Comparison of ENCODE assay signal across 21 mouse cellular contexts in genomic region chr12:76288494-76288893, GRCm38 (mm10). TPM values are rescaled to one million over a fixed set of nuclear protein-coding genes. Genes with fewer than 3 reads are reported as not detected.
DNase-seq lines count a peak whose midpoint lies in the region; ATAC-seq and TF ChIP-seq lines count a peak whose summit lies in the region.
"Had no signal": no experiment of that assay in that cellular context is flagged by ENCODE, and none has a peak within 500 bp of the region (broad histone marks: within the 10 kb centered on the region; RNA-seq: fewer than 3 reads in every experiment).

No protein-coding gene starts in this region.

- no peaks in the 10 kb centered on the region for H3K27me3 ChIP-seq in forebrain, embryonic 13.5 days
- H3K27me3 ChIP-seq in hindbrain, embryonic 14.5 days (ENCODE audit: control insufficient read depth, insufficient read depth, low read length), result no peaks in the 10 kb centered on the region
- no peaks in the 10 kb centered on the region for H3K27me3 ChIP-seq in midbrain, embryonic 15.5 days (replicated peaks)
- H3K27me3 ChIP-seq: embryonic facial prominence, embryonic 12.5 days had no signal

- no peak for TF ChIP-seq CTCF in brain, embryonic 14.5 days (IDR thresholded peaks at IDR 0.05; ENCODE audit: borderline replicate concordance, extremely low read depth, insufficient read depth, insufficient read length)

- no peaks in the 10 kb centered on the region for H3K9me3 ChIP-seq in forebrain, embryonic 13.5 days (replicated peaks)
- H3K9me3 ChIP-seq in hindbrain, embryonic 14.5 days (ENCODE audit: control insufficient read depth, low read length), result no peaks in the 10 kb centered on the region
- H3K9me3 ChIP-seq in midbrain, embryonic 15.5 days, result no peaks in the 10 kb centered on the region
- H3K9me3 ChIP-seq: embryonic facial prominence, embryonic 12.5 days had no signal

- no peak overlapping the region for H3K9ac ChIP-seq in forebrain, embryonic 13.5 days
- H3K9ac ChIP-seq in hindbrain, embryonic 14.5 days, result no peak overlapping the region
- H3K9ac ChIP-seq in midbrain, embryonic 15.5 days, result no peak overlapping the region
- H3K9ac ChIP-seq: embryonic facial prominence, embryonic 12.5 days had no signal

- peaks cover 65% of the 10 kb centered on the region for H3K36me3 ChIP-seq in forebrain, embryonic 13.5 days (ENCODE audit: poor library complexity, severe bottlenecking)
- H3K36me3 ChIP-seq in hindbrain, embryonic 14.5 days (replicated peaks; ENCODE audit: control insufficient read depth, insufficient read depth), result peaks cover 39% of the 10 kb centered on the region
- peaks cover 4% of the 10 kb centered on the region; the same call in 1 of the 2 replicates for H3K36me3 ChIP-seq in midbrain, embryonic 15.5 days (replicated peaks)

- no peak overlapping the region for H3K4me2 ChIP-seq in forebrain, embryonic 13.5 days
- H3K4me2 ChIP-seq in hindbrain, embryonic 14.5 days (replicated peaks), result no peak overlapping the region
- no peak overlapping the region for H3K4me2 ChIP-seq in midbrain, embryonic 15.5 days
- H3K4me2 ChIP-seq: embryonic facial prominence, embryonic 12.5 days had no signal

- H3K4me1 ChIP-seq in forebrain, embryonic 13.5 days, result peaks cover 19% of the 10 kb centered on the region
- peaks cover 8% of the 10 kb centered on the region; the same call in 1 of the 2 replicates for H3K4me1 ChIP-seq in hindbrain, embryonic 14.5 days (replicated peaks; ENCODE audit: control insufficient read depth, insufficient read depth, low read length)
- peaks cover 8% of the 10 kb centered on the region; the same call in 1 of the 2 replicates for H3K4me1 ChIP-seq in midbrain, embryonic 15.5 days
- H3K4me1 ChIP-seq: embryonic facial prominence, embryonic 12.5 days had no signal

- no peak overlapping the region for H3K4me3 ChIP-seq in forebrain, embryonic 13.5 days
- no peak overlapping the region for H3K4me3 ChIP-seq in hindbrain, embryonic 14.5 days (replicated peaks; ENCODE audit: low read length)
- H3K4me3 ChIP-seq in midbrain, embryonic 15.5 days, result no peak overlapping the region
- H3K4me3 ChIP-seq: embryonic facial prominence, embryonic 12.5 days had no signal

- 46% methylated on average over 5 of the region's 5 CpGs for WGBS in forebrain, embryonic 13.5 days
- 28% methylated on average over 5 of the region's 5 CpGs for WGBS in hindbrain, embryonic 14.5 days
- 30% methylated on average over 5 of the region's 5 CpGs for WGBS in midbrain, embryonic 15.5 days

- TF ChIP-seq POLR2A in brain, embryonic 14.5 days (IDR thresholded peaks at IDR 0.05; ENCODE audit: borderline replicate concordance, extremely low read depth, insufficient read depth, insufficient read length, poor library complexity, severe bottlenecking), result no peak

- peak; percentile 54 for DNase-seq in brain, embryonic 14.5 days (ENCODE audit: low read depth)
- no peak for DNase-seq in hindbrain, embryonic 14.5 days (ENCODE audit: low spot score)
- DNase-seq in urinary bladder, adult 2 months (ENCODE audit: low spot score), result no peak
- no peak for DNase-seq in lung, postnatal 25 days (ENCODE audit: low spot score)
- DNase-seq in left cerebral cortex, adult 11 months (ENCODE audit: low spot score), result no peak
- DNase-seq: adrenal gland, postnatal 14 days; cerebellum, postnatal 25 days; gastrocnemius, postnatal 10 days; heart, postnatal 14 days; kidney, postnatal 10 days; lung, postnatal 4 days; thymus, postnatal 14 days had no signal

- ATAC-seq in forebrain, embryonic 13.5 days, result peak; percentile 68
- peak; percentile 59; the same call in 1 of the 2 replicates for ATAC-seq in hindbrain, embryonic 14.5 days (ENCODE audit: low FRiP score)
- 0 out of 2 replicates have a peak, but pooled peaks have one; percentile 27 for ATAC-seq in midbrain, embryonic 15.5 days (replicated peaks)
- ATAC-seq: CD4-positive, CD25-positive, alpha-beta regulatory T cell, adult 4 months; intestine, embryonic 16.5 days had no signal

- H3K27ac ChIP-seq in forebrain, embryonic 13.5 days, result peak overlapping the region; percentile 75
- H3K27ac ChIP-seq in hindbrain, embryonic 14.5 days, result peak overlapping the region; percentile 6; the same call in 1 of the 2 replicates
- H3K27ac ChIP-seq in midbrain, embryonic 15.5 days, result peak overlapping the region; percentile 55; the same call in 1 of the 2 replicates
- H3K27ac ChIP-seq: embryonic facial prominence, embryonic 12.5 days; stomach, postnatal 0 days had no signal

RNA-seq across cellular contexts. Expression of gene Mthfd1, which starts 33.4 kb away (rescaled TPM):
- 27.9 and 30.9 TPM in 2 replicates for polyA plus RNA-seq in brain, embryonic 14.5 days (2012; rRNA removed)
- polyA plus RNA-seq in forebrain, embryonic 13.5 days (2015; fragmentation: Nextera tagmentation; extraction: Ambion mirVana), result 48.0 and 53.6 TPM in 2 replicates
- 30.5 and 37.2 TPM in 2 replicates for polyA plus RNA-seq in hindbrain, embryonic 14.5 days (2014; fragmentation: Nextera tagmentation; extraction: Ambion mirVana)
- polyA plus RNA-seq in midbrain, embryonic 15.5 days (2015; fragmentation: Nextera tagmentation; extraction: Ambion mirVana), result 30.7 and 31.2 TPM in 2 replicates
- polyA plus RNA-seq in urinary bladder, adult 2 months (2012; rRNA removed), result 28.9 and 31.0 TPM in 2 replicates

RNA-seq across cellular contexts. Expression of gene Akap5, which starts 36.2 kb away (rescaled TPM):
- polyA plus RNA-seq in brain, embryonic 14.5 days (2012; rRNA removed), result 4.2 and 8.5 TPM in 2 replicates
- polyA plus RNA-seq in forebrain, embryonic 13.5 days (2015; fragmentation: Nextera tagmentation; extraction: Ambion mirVana), result 4.5 and 5.3 TPM in 2 replicates
- 11.8 and 12.1 TPM in 2 replicates for polyA plus RNA-seq in hindbrain, embryonic 14.5 days (2014; fragmentation: Nextera tagmentation; extraction: Ambion mirVana)
- polyA plus RNA-seq in midbrain, embryonic 15.5 days (2015; fragmentation: Nextera tagmentation; extraction: Ambion mirVana), result 9.8 and 10.3 TPM in 2 replicates
- 4.6 and 7.6 TPM in 2 replicates for polyA plus RNA-seq in urinary bladder, adult 2 months (2012; rRNA removed)

RNA-seq across cellular contexts. Expression of gene Tex21, which starts 41.9 kb away (rescaled TPM):
- polyA plus RNA-seq in brain, embryonic 14.5 days (2012; rRNA removed), result 0.04 TPM in 1 of 2 replicates, not detected in the other
- polyA plus RNA-seq in forebrain, embryonic 13.5 days (2015; fragmentation: Nextera tagmentation; extraction: Ambion mirVana), result not detected in 2 replicates
- 0.09 TPM in 1 of 2 replicates, not detected in the other for polyA plus RNA-seq in hindbrain, embryonic 14.5 days (2014; fragmentation: Nextera tagmentation; extraction: Ambion mirVana)
- not detected in 2 replicates for polyA plus RNA-seq in midbrain, embryonic 15.5 days (2015; fragmentation: Nextera tagmentation; extraction: Ambion mirVana)
- not detected in 2 replicates for polyA plus RNA-seq in urinary bladder, adult 2 months (2012; rRNA removed)
- polyA plus RNA-seq: CD4-positive, CD25-positive, alpha-beta regulatory T cell, adult 4 months; embryonic facial prominence, embryonic 12.5 days; limb, embryonic 11.5 days; liver, embryonic 16.5 days; spleen, adult 2 months; stomach, postnatal 0 days had no signal

Comparison
In these comparisons a context has a peak if more than half of its experiments do, and no peak if none do; other contexts are left out.
1. H3K27ac ChIP-seq: peak in every context shown above with its lines; median percentile 75 in forebrain, embryonic 13.5 days; 55 in midbrain, embryonic 15.5 days; 6 in hindbrain, embryonic 14.5 days.